Mouse (Mus musculus) cerebellum, postnatal 25 days (tissue): ENCODE measurements around the gene Fam193b.
"Not testable (repeated sequence)": the region's sequence is repeated elsewhere in the genome, so short reads cannot be mapped to it uniquely, and the experiment has no call there.

Experiments used
- DNase-seq, 2 experiments: peaks; one replicate each; pipeline ENCODE4 v3.0.0; 2021; ENCODE audit warnings: mixed read lengths in 2 of 2

The Fam193b gene

GRCm38 (mm10) chr13:55571027-55571751, at the start of gene Fam193b:
Gene Fam193b, minus strand, starts transcription at chr13:55571120.
- peak; percentile 97 to 98 for DNase-seq

GRCm38 (mm10) chr13:55620275-55620674, 49.4 kb upstream of the Fam193b start:
- no peak for DNase-seq

GRCm38 (mm10) chr13:55619328-55619727, 48.4 kb upstream of the Fam193b start:
- no peak for DNase-seq

- DNase-seq = no peak
These were observed 42.6 kb upstream of the Fam193b start for GRCm38 (mm10) chr13:55613471-55613870.

GRCm38 (mm10) chr13:55611996-55612395, 41.1 kb upstream of the Fam193b start:
- no peak for DNase-seq

- no peak for DNase-seq
These were observed 36.7 kb upstream of the Fam193b start for GRCm38 (mm10) chr13:55607624-55608006.

DNA sequence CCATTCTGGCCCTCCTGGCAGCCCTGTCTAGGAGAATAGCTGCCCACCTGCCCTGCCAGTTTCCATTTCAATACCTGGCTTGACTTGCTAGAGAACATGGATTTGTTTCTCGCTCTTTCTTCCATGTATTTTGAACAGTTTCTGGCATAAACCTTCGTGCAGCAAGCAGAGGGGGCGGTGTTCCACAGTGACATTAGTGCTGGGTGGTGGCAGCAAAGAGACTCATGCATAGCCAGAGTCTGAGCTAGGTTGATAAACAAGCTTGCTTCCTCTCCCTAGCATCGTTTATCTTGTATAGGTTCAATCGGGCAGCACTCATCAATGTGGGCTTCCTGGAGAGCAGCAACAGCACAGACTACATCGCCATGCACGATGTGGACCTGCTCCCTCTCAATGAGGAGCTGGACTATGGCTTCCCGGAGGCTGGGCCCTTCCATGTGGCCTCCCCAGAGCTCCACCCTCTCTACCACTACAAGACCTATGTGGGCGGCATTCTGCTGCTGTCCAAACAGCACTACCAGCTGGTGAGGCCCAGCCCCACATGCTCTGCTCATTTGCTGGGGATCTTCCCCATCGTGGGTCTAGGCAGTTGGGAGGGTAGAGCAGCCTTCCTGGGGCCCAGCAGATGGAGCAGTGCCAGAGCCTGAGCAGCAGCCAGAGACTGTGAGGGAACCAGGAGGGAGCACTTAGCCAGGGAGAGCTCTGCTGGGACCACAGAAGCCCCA, 36.1 kb upstream of the Fam193b start:
- DNase-seq = no peak

DNA sequence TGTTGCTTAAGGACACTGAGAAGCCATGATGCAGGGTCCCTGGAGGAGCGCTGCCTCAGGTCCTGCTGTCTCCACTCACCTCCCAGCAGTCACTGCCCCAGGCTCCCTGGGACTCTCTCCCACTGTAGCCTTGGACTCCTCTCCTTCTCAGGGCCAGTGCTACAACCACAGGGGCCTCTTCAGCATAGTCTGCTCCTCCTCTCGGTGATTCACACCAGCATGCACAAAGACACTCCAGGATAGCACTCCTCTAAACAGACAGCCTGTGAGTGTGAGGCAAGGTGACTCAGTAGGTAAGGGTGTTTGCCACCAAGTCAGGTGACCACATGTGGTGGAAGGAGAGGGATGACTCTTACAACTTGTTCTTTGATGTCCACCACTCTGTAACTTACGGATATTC, 33.7 kb upstream of the Fam193b start:
- no peak for DNase-seq

- peak; percentile 89 to 93 for DNase-seq
These were observed 30.7 kb upstream of the Fam193b start for GRCm38 (mm10) chr13:55601611-55602010.

- no peak for DNase-seq
These were observed 29.7 kb upstream of the Fam193b start for GRCm38 (mm10) chr13:55600657-55601056.

DNA sequence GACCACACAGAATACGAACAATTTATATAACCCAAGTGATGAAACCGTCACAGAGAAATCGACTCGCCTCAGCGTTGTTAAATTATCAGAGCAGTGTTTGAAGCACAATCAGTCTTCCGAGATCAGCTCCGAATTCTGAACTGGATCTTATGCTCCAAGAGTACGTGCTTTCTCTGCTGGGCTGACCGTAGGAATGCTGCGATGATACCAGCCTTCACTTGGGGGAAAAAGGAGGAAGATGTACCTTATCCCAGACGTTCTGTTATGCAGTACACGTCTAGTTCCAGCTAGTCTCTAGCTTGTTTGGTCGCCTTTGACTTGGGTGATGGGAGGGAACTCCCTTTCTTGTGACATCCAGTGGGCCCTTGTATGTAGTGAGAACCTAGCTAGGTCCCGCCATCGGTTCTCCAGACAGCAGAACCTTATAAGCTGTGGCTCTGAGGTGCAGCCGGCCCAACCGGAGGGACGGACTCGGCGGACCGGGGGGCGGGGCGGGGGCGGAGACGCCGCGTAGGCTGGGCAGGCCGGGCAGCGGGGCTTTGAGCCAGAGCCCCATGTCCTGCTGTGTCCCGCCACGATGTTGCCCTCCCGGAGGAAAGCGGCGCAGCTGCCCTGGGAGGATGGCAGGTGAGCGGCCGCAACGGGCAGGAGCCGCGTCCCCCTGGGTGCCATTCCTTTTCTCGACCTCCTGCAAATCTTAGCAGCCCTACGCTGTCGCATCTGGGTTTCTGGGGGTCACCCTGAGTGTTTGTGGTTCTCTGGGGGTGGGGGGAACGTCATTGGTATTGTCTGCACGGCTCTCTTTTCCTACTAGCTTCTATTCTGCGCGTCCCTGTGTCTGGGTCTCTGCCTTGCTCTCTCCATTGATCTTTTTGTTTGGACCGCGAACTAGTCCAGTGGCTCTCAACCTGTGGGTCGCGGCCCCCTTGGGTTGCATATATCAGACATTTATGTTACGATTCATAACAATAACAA, 28.9 kb upstream of the Fam193b start, which contains the start of gene B4galt7:
Gene B4galt7 (plus strand): TSS at position 331 of the 975 bp plus-strand sequence.
- peak; percentile 91 to 95 for DNase-seq

GRCm38 (mm10) chr13:55596802-55597201, 25.9 kb upstream of the Fam193b start:
- no peak for DNase-seq

GRCm38 (mm10) chr13:55595375-55595774, 24.5 kb upstream of the Fam193b start:
- DNase-seq = peak; percentile 84 to 86

DNA sequence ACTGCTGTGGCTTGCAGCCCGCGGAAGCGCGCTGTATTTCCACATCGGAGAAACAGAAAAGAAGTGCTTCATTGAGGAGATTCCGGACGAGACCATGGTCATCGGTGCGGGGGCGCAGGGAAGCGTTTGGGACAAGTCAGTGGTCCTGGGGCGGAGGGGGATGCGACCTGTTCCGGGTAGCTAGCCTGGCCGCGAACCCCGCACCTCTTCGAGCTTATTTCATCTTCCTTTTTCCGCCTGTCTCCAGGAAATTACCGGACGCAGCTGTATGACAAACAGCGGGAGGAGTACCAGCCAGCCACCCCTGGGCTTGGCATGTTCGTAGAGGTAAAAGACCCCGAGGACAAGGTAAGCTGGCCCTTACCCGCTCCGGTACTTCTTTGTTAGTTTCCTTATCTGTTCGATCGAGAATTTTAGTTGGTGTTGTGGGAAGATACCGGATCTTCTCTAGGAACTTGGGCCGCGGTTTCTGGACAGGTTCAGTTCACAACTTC, 22.4 kb upstream of the Fam193b start:
- DNase-seq = no peak

GRCm38 (mm10) chr13:55592512-55593253, 21.8 kb upstream of the Fam193b start:
- peak; percentile 96 to 98 for DNase-seq

DNA sequence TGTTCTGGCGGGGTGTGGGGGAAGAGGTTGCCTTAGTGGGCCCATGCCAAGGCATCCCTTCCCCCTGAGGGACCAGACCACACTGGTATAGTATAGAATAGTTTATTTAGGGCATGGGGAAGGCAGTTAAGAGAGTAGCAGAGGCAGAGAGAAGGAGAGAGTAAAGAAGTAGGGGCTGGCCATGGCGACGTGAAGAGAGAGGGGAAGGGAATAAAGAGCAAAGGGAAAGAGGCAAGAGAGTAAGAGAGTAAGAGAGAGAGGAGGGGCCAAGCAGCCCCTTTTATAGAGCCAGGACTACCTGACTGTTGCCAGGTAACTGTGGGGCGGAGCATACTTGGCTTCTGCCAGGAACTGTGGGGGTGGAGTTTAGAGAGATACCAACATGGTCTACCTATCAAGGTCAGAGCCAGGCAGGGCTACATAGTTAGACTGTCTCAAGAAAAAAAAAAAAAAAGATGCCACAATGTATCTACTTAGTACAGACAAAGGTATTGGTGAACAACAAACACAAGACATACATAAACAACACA, 21.1 kb upstream of the Fam193b start:
- no peak for DNase-seq

DNA sequence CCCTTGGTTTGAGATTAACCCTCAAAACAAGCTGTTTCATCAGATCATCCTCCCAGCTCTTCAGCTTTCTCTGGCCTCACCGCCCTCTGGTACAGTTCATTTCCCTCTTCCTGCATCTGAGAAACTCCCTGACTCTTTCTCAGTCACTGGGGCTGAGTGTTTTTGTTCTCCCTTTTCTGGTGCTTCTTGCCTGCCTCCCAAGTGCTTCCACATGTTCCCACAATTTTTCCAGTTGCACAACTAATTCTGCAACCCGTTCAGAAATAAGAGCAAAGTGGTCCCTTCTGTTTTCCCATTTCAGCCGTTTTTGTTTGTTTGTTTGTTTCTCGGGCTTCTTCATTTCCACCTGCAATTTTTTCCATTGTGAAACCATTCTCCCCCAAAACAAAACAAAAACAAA, 7.2 kb upstream of the Fam193b start:
- no peak for DNase-seq

DNA sequence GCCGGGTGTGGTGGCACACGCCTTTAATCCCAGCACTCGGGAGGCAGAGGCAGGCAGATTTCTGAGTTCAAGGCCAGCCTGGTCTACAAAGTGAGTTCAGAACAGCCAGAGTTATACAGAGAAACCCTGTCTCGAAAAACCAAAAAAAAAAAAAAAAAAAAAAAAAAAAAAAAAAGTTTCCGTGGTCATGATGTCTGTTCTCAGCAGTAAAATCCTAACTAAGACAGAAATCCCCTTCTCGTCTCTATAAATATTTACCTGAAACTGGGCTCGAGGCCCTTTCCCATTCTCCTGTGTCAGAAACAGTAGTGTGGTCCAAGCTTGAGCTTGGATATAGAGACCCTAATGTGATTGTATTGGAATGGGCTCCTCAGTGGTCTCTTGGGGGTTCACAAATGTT, 6.0 kb upstream of the Fam193b start:
- DNase-seq = not testable (repeated sequence)

DNA sequence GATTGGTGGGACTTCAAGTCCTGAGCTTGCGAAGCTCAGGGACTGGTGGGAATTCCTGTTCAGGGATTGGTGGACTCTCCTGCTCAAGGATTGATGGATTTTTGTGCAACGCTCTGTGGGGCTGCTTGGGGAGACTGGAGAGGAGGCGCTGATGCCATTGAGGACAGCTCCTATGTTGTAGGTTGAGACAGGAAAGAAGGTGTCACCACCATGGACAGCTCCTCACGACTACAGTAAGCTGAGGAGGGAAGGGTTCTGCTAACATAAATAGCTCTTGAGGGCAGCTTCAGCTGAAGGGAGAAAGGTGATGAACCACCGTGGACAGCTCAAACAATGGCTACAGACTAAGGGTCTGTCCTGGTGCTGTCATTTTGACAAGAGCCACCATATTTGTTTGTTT, 5.0 kb upstream of the Fam193b start:
- DNase-seq = no peak

DNA sequence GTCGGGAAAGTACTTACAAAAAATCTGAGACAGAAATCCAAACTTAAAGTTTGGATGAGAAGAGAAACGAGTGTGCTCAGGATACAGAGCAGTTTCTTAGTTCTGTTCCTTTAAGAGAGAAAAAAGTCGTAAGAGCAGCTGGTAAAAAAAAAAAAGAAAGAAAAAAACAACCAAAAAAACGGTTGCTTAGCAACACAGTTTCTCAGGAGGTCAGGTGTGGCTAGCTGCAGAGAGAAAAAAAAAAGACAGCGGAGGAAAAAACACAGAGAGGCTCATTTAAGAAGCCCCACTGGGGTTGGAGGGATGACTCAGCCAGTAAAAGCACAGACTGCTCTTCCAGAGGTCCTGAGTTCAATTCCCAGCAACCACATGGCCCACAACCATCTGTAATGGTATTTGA, 3.4 kb upstream of the Fam193b start:
- no peak for DNase-seq

DNA sequence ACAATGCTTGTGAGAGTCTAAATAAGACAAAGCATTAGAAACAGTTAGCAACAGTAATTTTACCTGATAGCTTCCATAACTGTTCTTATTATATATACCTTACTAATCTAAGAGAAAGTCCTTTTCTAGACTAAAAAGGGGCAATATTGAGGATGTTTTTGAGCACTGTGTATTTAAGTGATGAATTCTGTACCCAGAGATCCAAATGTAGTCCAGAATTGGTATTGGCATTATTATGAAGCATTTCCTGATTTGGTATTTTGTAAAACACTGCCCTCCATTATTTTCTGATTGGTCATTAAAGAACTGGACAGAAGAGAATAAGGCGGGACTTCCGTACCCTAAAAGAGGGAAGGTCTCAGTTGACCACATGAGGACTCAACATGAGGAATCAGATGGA, 2.5 kb upstream of the Fam193b start, which contains the start of gene Tmed9:
Gene Tmed9 (plus strand): TSS at position 301 of the 400 bp plus-strand sequence.
- DNase-seq = no peak

DNA sequence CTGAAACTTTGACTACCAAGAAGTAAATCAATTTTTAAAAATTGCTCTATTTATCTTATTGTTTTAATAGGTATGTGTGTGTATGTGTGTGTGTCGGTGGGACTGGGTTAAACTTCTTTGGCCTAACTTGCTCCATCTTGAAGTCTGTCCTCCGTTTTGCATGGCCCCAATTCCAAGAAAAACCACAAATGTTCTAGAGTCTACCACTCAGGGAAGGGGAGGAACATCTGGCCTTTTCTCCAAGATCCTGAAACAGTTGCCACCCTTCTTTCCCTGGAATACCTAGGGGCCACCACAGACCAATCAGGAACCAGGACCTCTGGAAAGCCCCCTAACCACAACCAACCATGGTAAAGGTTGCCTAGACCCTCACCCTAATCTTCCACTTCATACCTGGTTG, 1.1 kb upstream of the Fam193b start:
- DNase-seq = no peak
